Mouse (Mus musculus): Measurements from ENCODE around the gene Rcan1.

GRCm38 (mm10) chr16:92435431-92435985, 35.2 kb downstream of the Rcan1 start:
- TF ChIP-seq CTCF (IDR thresholded peaks at IDR 0.05): no peak
- TF ChIP-seq EP300 (IDR thresholded peaks at IDR 0.05): no peak
